Mouse (Mus musculus) CD4-positive naive resting alpha-beta T cell, adult 57 days (primary cell): ENCODE results near the gene E4f1. TPM values are rescaled to one million over a fixed set of nuclear protein-coding genes. Genes with fewer than 3 reads are reported as not detected.

ENCODE experiments used
- total RNA-seq: library from RNA; stranded (reverse); gene quantifications from one replicate; pipeline ENCODE4 v1.2.4, GENCODE M21; 2023

The E4f1 gene
- total RNA-seq: 80.5 TPM

DNA sequence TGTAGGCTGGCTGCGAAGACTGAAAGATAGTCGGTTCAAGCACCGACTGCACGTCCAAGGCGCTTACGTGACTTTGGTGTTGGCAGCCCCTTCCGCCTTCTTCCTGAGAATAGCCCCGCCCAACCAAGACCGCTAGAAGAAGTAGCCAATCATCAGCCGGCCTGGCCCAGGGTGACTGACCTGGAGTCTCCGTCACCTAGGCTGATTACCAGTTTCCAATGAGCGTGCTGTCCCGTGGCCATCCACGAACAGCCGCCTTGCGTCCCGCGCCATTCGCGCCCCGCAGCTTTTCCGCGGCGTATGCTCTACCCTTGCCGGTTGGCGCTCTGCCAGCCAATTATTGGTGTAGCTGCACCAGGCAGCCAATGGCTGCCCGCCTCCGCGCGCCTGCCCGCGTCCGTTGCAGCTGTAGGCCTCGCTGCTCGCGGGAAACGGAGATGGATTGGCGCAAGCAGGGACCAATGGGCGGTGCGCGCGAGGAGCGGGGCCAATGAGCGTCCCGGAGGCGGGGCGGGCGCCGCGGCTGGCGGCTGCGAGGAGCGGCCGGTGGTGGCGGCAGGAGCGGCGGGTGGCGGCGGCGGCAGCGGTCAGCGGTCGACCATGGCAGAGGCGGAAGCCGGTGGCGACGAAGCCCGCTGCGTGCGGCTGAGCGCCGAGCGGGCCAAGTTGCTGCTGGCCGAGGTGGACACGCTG lies at the start of gene E4f1, which contains the start of gene Pgp:
Gene E4f1, minus strand, starts transcription at position 404 of the 693 bp plus-strand sequence.
Gene Pgp, plus strand, starts transcription at position 483 of the 693 bp plus-strand sequence.

DNA sequence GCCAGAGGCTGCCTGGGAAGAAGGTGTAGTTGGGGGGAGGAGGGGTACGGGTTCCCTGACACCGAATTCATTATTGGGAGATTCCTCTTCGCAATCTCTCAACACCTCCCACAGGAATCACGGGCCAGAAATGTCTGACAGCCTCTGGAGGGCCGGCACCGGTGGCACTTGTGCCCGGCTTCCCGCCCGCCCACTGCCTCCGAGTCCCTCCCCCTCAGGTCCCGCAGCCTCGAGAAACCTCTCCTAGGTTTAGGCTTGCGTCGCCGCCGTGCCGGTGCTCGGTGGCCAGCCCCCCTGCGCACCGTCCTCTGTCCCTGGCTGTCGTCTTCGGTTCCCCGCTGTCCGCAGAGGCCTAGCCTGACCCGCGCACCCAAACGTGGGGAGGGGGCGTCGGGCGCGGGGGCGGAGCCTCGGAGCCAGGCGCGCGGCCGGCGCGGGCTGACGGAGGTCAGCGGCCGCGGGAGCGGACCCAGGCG lies 18.1 kb upstream of the E4f1 start, which contains the start of gene Caskin1:
Gene Caskin1, plus strand, starts transcription at position 416 of the 476 bp plus-strand sequence.

DNA sequence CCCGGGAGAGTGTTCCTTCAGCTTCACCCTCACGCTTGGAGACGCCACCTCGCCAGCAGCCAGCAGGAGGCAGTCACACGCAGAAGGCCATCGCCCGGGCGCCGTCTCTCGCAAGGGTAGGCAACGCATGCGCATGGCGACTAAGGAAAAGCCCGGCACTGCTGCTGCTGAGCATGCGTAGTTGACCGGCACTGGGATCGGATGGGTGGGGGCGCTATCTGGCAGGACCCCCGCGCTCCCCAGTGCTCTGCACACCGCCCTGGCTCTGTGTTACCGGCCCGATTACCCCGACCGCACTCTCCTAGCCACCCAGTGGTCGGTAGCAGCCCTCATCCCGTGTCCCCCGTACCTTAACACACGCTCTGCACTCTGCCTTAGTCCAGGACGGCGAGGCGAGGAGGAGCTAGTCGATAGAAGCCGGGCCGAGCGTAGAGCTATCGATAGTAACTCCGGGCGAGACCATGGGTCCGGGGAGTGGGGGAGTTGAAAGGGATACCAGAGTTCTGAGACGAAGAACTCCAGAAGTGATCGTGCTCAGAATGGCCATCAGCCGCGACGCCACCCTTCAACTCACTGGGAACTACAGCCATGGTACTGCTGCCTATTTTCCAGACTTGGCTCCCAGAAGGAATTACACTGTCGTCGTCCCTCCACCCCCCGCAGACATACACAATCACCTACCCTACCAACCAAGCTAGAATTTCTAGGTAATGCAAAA lies 8.7 kb upstream of the E4f1 start, which contains the start of gene Mlst8:
Gene Mlst8, minus strand, starts transcription at position 416 of the 718 bp plus-strand sequence.

DNA sequence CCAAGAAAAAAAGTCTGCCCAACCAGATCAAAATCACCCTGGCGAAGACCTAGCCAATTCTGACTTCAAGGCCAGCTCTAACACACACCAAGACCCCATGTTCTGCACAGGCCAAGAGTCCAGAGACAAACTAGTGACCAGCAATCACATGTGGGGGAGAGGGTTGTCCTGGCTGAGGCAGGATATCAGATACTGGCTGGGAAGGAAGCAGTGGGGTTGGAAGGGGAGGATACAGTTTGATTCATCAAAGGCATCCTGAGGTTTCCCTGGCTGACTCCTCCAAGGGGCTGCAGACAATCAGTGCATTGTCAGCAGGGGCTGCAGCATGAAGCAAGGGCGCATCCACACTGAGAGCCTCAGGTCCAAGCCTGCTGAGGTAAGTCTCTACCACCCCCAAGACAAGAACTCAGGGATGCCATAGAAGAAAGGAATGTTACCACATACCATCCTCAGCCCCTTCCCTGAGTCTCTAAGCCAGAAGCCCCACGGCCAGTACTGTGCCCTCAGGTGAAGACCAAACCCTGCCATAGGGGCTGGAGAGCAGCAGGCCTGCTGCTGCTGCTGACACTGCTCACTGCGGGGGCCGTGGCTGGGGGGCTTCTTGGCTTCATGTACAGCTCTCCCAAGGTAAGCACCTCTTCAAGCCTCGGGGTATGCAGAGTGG lies 3.6 kb upstream of the E4f1 start, which contains the start of gene Bricd5:
Gene Bricd5, plus strand, starts transcription at position 273 of the 664 bp plus-strand sequence.

DNA sequence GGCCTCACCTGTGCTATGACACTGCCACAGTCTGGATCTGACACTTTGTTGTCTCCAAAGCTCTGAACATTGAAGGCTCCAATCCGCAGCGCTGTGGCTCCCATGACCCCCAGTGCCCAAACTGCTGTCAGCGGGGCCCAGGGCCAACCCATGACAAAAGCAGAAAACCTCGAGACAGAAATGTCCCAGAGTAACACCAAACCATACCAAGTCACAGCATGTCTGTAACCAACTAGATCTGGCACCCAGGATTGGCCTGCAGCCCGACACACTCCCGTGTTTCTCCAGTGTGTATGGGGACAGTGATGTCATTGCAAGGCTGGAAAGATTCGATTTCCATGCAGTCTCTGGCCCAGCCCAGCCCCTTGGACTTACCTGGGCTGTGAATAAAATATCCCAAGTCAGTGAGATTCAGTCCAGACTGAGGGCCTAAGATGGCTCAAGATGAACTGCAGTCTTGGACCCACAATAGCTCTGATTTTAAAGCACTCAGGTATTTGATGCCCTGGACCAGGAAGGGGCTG lies 27.4 kb downstream of the E4f1 start, which contains the start of gene Dnase1l2:
Gene Dnase1l2, minus strand, starts transcription at position 474 of the 524 bp plus-strand sequence.

DNA sequence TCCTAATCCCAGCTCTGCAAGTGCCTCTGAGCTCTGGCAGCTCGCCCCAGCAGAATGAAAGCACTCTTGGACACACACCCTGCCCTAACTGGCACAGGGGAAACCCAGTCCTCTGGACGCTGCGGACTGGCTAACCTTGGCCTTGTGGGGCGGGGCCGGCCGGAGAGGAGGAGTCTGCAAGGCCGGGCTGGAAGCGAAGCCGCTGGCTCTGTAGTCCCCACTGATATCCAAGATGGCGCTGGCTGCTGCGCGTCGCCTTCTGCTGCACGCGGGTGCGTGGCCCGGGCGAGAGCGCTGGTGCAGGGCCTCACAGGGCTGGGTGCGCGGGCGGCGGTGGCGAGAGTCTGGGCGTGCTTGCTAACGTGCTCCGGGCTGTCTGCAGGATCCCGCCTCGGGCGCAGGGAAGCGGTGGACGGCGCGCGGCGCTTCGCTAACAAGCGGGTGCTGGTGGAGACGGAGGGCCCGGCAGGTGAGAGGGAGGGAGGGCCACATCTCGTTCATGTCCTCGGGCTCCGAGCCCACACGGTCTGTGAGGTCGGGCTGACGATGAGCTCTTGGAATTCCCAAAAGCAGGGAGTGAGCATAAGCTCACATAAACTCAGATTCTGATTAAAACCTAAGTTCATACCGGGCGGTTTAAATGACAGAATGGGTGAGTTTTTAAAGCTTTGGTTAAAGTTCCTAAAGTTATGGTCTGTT lies 43.5 kb downstream of the E4f1 start, which contains the start of gene Eci1:
Gene Eci1, plus strand, starts transcription at position 171 of the 699 bp plus-strand sequence.

DNA sequence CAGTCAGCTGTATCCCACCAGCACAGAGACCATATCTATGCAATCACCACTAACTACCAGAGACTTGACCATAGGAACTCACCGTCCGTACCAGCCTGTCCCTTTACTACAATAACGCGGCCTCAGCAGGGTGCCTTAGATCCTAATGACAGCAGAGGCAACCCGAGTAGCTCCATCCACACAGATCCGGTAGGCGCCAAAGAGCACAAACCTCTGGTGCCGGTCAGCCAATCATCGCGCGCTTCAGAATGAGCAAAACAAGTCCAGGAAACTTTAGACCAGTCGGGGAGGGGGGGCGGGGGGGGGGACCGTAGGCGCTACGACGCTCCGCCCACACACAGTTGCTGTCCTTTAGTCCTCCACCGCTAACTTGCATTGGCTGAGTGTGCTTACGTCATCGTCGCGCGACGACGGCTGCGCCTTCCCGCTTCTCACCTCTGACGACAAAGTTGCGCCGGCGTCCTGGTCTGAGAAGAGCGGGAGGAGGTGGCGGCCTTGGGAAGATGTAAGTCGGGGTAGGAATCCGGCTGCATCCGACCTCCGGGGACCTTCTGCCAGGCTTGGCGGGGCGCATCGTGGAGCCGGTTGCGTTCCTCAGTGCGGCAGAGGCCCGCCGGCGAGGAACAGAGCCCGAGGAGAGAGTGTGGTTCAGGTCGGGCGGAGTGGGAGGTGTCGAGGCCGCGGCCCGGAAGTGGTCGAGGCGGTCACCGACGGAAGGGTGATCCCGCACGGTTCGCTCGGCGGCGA lies 55.7 kb downstream of the E4f1 start, which contains the start of gene Rnps1:
Gene Rnps1, plus strand, starts transcription at position 336 of the 747 bp plus-strand sequence.

Other genes with a start within 250 kb of the E4f1 start
- gene Tedc2, start 249.5 kb downstream of the E4f1 start, total RNA-seq: 4.6 TPM
- 3.2 TPM for gene Ccnf, start 218.8 kb downstream of the E4f1 start, total RNA-seq
- not detected for gene Abca17, start 119.2 kb downstream of the E4f1 start, total RNA-seq
- gene Abca3, start 118.4 kb downstream of the E4f1 start, total RNA-seq: 43.5 TPM
- gene Rnps1, start 55.7 kb downstream of the E4f1 start, total RNA-seq: 178 TPM
- gene Eci1, start 43.7 kb downstream of the E4f1 start, total RNA-seq: 16.9 TPM
- 5.4 TPM for gene Dnase1l2, start 27.2 kb downstream of the E4f1 start, total RNA-seq
- gene Pgp, start 79 bp upstream of the E4f1 start, total RNA-seq: 13.1 TPM
- 0.89 TPM for gene Bricd5, start 3.6 kb upstream of the E4f1 start, total RNA-seq
- gene Mlst8, start 8.8 kb upstream of the E4f1 start, total RNA-seq: 23.8 TPM
- not detected for gene Caskin1, start 18.3 kb upstream of the E4f1 start, total RNA-seq
- 179 TPM for gene Traf7, start 57.6 kb upstream of the E4f1 start, total RNA-seq
- gene Rab26, start 63.9 kb upstream of the E4f1 start, total RNA-seq: 1.5 TPM
- 107 TPM for gene Pkd1, start 79.5 kb upstream of the E4f1 start, total RNA-seq
- 62.2 TPM for gene Tsc2, start 162.3 kb upstream of the E4f1 start, total RNA-seq
- gene Nthl1, start 162.4 kb upstream of the E4f1 start, total RNA-seq: 4.5 TPM
- 0.74 TPM for gene Slc9a3r2, start 180.0 kb upstream of the E4f1 start, total RNA-seq
- not detected for gene Npw, start 188.1 kb upstream of the E4f1 start, total RNA-seq
- 65.9 TPM for gene Zfp598, start 199.4 kb upstream of the E4f1 start, total RNA-seq
- not detected for gene Syngr3, start 219.6 kb upstream of the E4f1 start, total RNA-seq
- 19.5 TPM for gene Gfer, start 225.8 kb upstream of the E4f1 start, total RNA-seq
- gene Noxo1, start 225.9 kb upstream of the E4f1 start, total RNA-seq: 3.9 TPM
- gene Tbl3, start 237.3 kb upstream of the E4f1 start, total RNA-seq: 24.9 TPM
- not detected for gene Rnf151, start 247.8 kb upstream of the E4f1 start, total RNA-seq
- 1,499 TPM for gene Rps2, start 247.8 kb upstream of the E4f1 start, total RNA-seq